Mouse (Mus musculus): ENCODE data around the gene Arhgap29. TPM values are rescaled to one million over a fixed set of nuclear protein-coding genes. Genes with fewer than 3 reads are reported as not detected.

Arhgap29 gene
- 1 to 10 TPM in 1 of 2 experiments, under 1 TPM in 1; 0.18 to 3.7 TPM for polyA plus RNA-seq (2012; fragmentation: generic; extraction: Trizol)

DNA sequence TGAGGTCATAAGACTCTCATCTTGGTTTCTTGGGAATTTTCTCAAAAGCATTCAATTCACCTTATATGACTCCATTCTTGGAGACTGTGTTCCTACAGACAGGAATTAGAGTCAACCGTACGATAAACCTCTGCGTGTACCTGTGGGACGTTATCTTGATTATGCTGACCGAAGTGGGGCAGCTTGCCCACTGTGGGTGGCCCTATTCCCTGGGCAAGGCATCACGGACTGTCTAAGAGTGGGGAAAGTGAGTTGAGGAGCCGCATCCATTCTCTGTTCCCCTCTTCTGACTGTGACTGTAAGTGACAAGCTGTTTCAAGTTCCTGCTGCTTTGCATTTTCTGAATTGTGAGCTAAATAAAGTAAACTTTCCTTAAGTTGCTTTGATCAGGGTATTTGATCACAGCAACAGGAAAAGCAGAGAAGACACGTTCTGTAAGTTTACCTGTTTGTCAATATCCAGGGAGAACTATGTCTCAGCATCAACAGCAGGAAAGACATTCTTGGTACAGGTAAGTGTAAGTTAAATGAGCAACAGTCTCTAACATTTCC lies at the start of gene Arhgap29:
Gene Arhgap29 (plus strand): TSS at position 501 of the 551 bp plus-strand sequence.

DNA sequence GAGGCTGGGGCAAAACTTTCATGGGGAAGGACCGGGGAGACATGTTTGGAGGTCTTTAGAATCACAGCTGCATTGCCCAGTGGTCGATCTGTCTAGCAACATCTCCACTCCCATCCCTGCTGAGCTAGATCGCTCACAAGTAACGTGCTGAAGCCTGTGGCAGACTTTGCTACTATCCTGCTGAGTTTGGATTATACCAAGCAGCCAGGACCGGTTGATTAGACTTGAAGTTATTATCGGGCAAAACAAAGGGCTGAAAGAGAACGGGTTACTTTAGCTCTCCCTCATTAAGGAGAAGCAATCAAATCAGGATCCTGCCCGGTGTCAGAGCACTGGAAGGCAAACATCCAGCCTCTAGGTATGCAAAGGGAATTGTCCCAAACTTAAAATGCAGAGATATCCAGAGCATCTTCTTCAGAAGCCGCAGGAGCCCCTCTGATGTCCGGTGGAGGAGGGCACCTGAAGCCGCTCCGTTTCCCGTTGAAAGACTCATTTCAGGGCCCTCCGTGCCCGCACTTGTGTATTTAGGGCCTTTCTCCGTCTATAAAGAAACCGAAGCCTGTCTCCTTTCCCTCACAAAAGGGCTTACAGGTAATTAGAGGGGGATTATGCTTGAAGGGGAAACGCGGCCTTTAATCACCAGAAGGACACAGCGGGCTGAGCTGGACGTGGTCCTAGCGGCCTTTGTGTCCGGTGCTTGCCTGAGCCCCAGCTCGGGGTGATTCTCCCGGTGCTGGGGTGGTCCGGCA lies 91.6 kb downstream of the Arhgap29 start, which contains the start of gene Abca4:
Gene Abca4 (plus strand): TSS at position 645 of the 749 bp plus-strand sequence.

Other genes with a start within 250 kb of the Arhgap29 start
- 10 to 100 TPM in 1 of 2 experiments, 1 to 10 TPM in 1; 1.9 to 32.5 TPM for gene F3, start 229.0 kb upstream of the Arhgap29 start, polyA plus RNA-seq (2012; fragmentation: generic; extraction: Trizol)
- gene Abcd3, start 137.2 kb upstream of the Arhgap29 start, polyA plus RNA-seq (2012; fragmentation: generic; extraction: Trizol): 10 to 100 TPM in 1 of 2 experiments, 1 to 10 TPM in 1; 1.4 to 20.4 TPM
- under 1 TPM; 0.01 to 0.37 TPM for gene Abca4, start 91.9 kb downstream of the Arhgap29 start, polyA plus RNA-seq (2012; fragmentation: generic; extraction: Trizol)

Measured in C3H10T1/2 (cell line).